Mouse (Mus musculus): ENCODE measurements around the gene Zmat5. TPM values are rescaled to one million over a fixed set of nuclear protein-coding genes. Genes with fewer than 3 reads are reported as not detected.

Zmat5 gene
- polyA plus RNA-seq (2015; fragmentation: Nextera tagmentation; extraction: Ambion mirVana): 61.5 and 72.6 TPM in 2 replicates

- ATAC-seq (ENCODE audit: low read depth): peak; percentile 98
- peak within 1 kb of the TSS; percentile 90 for H3K4me2 ChIP-seq
- no peaks in the 10 kb centered on the region for H3K9me3 ChIP-seq
- WGBS: under 1% methylated on average over 47 of the region's 47 CpGs
- peak within 1 kb of the TSS; percentile 89 for H3K9ac ChIP-seq
- H3K4me3 ChIP-seq: peak within 1 kb of the TSS; percentile 85
- peak within 1 kb of the TSS; percentile 73 for H3K27ac ChIP-seq (replicated peaks)
- no peaks in the 10 kb centered on the region for H3K27me3 ChIP-seq
- H3K4me1 ChIP-seq (replicated peaks): peaks cover 19% of the 10 kb centered on the region
- peaks cover 19% of the 10 kb centered on the region for H3K36me3 ChIP-seq
Observed at GRCm38 (mm10) chr11:4704072-4704964, at the start of gene Zmat5, which contains the start of gene Uqcr10. Gene Zmat5 (plus strand): TSS chr11:4704678. Gene Uqcr10 (minus strand): TSS chr11:4704342.

DNA sequence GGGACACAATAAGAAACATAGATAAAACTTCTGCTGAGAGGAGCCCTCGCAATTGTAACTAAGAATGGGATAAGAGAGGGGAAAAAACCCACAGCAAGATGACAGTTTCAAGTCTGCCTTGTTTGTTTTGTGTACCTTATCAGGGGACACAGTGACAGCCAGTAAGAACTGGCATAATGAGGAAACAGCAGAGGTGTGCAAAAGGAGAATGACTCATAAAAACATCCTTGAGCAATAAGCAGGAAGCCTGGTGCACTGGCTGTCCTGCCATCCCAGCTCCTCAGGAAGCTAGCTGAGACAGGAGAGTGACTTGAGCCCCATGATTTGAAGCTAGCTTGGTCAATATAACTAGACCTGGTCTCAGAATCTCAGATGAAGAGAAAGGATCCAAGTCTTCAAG is 44.7 kb upstream of the Zmat5 start:
- Histone ChIP-seq H3K4me1 (replicated peaks) (0 out of 2 replicates have a peak, but pooled peaks cover 7% of the 10 kb centered on the region), H3K4me2 (no peak overlapping the region), H3K9ac (no peak overlapping the region), H3K27ac (replicated peaks) (no peak overlapping the region), H3K36me3 (peaks cover 73% of the 10 kb centered on the region), H3K9me3 (no peaks in the 10 kb centered on the region), H3K4me3 (no peak overlapping the region), H3K27me3 (no peaks in the 10 kb centered on the region)
- ATAC-seq (ENCODE audit: low read depth): no peak
- 92% methylated on average over 1 of the region's 1 CpGs for WGBS

GRCm38 (mm10) chr11:4660309-4661025 is 44.0 kb upstream of the Zmat5 start:
- Histone ChIP-seq H3K36me3 (peaks cover 69% of the 10 kb centered on the region), H3K9ac (no peak overlapping the region)
- WGBS: 80% methylated on average over 7 of the region's 7 CpGs

GRCm38 (mm10) chr11:4661324-4661723 is 43.2 kb upstream of the Zmat5 start:
- Histone ChIP-seq H3K4me2 (no peak overlapping the region), H3K4me1 (replicated peaks) (0 out of 2 replicates have a peak, but pooled peaks cover 7% of the 10 kb centered on the region), H3K27ac (replicated peaks) (no peak overlapping the region), H3K4me3 (no peak overlapping the region), H3K27me3 (no peaks in the 10 kb centered on the region), H3K9ac (no peak overlapping the region), H3K9me3 (no peaks in the 10 kb centered on the region), H3K36me3 (peaks cover 64% of the 10 kb centered on the region)
- ATAC-seq (ENCODE audit: low read depth): no peak
- 90% methylated on average over 4 of the region's 4 CpGs for WGBS

More at GRCm38 (mm10) chr11:4660309-4661025, 44.0 kb upstream of the Zmat5 start:
- H3K4me3 ChIP-seq: no peak overlapping the region
- H3K27me3 ChIP-seq: no peaks in the 10 kb centered on the region
- no peaks in the 10 kb centered on the region for H3K9me3 ChIP-seq
- H3K4me2 ChIP-seq: no peak overlapping the region
- 0 out of 2 replicates have a peak, but pooled peaks cover 7% of the 10 kb centered on the region for H3K4me1 ChIP-seq (replicated peaks)
- no peak for ATAC-seq (ENCODE audit: low read depth)
- no peak overlapping the region for H3K27ac ChIP-seq (replicated peaks)

- Histone ChIP-seq H3K9ac (no peak overlapping the region), H3K27me3 (no peaks in the 10 kb centered on the region), H3K4me1 (replicated peaks) (0 out of 2 replicates have a peak, but pooled peaks cover 7% of the 10 kb centered on the region), H3K9me3 (no peaks in the 10 kb centered on the region), H3K4me2 (no peak overlapping the region), H3K4me3 (no peak overlapping the region), H3K36me3 (peaks cover 61% of the 10 kb centered on the region), H3K27ac (replicated peaks) (0 out of 2 replicates have a peak overlapping the region, but pooled peaks have one; percentile 34)
- WGBS: 82% methylated on average over 10 of the region's 10 CpGs
- no peak for ATAC-seq (ENCODE audit: low read depth)
Observed at GRCm38 (mm10) chr11:4661871-4662495, 42.5 kb upstream of the Zmat5 start.

- 91% methylated on average over 11 of the region's 11 CpGs for WGBS
Observed at GRCm38 (mm10) chr11:4662496-4662878, 42.0 kb upstream of the Zmat5 start.

GRCm38 (mm10) chr11:4671736-4672135 is 32.7 kb upstream of the Zmat5 start:
- ATAC-seq (ENCODE audit: low read depth): no peak
- H3K27me3 ChIP-seq: no peaks in the 10 kb centered on the region
- no peaks in the 10 kb centered on the region for H3K4me1 ChIP-seq (replicated peaks)
- no peak overlapping the region for H3K27ac ChIP-seq (replicated peaks)
- no peak overlapping the region for H3K9ac ChIP-seq
- H3K9me3 ChIP-seq: no peaks in the 10 kb centered on the region
- H3K36me3 ChIP-seq: peaks cover 73% of the 10 kb centered on the region
- 94% methylated on average over 4 of the region's 4 CpGs for WGBS
- no peak overlapping the region for H3K4me3 ChIP-seq
- no peak overlapping the region for H3K4me2 ChIP-seq

More at GRCm38 (mm10) chr11:4662496-4662878, 42.0 kb upstream of the Zmat5 start:
- Histone ChIP-seq H3K4me2 (no peak overlapping the region), H3K9me3 (no peaks in the 10 kb centered on the region), H3K9ac (no peak overlapping the region), H3K36me3 (peaks cover 66% of the 10 kb centered on the region), H3K27ac (replicated peaks) (0 out of 2 replicates have a peak overlapping the region, but pooled peaks have one; percentile 34), H3K4me1 (replicated peaks) (0 out of 2 replicates have a peak, but pooled peaks cover 7% of the 10 kb centered on the region), H3K27me3 (no peaks in the 10 kb centered on the region), H3K4me3 (no peak overlapping the region)
- ATAC-seq (ENCODE audit: low read depth): no peak

DNA sequence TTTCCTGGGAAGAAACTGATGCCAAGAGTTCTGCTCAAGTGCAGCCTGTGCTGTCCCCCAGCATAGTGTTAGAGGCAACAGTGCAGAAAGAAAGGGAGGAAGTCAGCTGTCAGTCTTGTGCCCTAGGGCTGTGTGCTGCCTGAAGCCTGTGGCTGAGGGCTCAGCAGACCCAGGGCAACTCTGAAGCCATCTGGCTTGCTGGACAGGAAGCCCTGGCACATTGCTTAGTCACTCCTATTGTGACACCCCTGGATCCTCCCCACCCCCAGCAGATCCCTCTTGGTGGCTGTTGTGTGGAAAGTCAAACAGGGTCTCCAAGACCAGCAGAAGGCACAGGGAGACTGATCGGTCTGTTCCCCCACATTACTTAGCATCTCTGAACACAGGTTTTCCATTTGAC is 29.9 kb upstream of the Zmat5 start:
- no peaks in the 10 kb centered on the region for H3K9me3 ChIP-seq
- H3K4me2 ChIP-seq: no peak overlapping the region
- H3K4me3 ChIP-seq: no peak overlapping the region
- H3K9ac ChIP-seq: no peak overlapping the region
- WGBS: 100% methylated on average over 1 of the region's 1 CpGs
- no peak overlapping the region for H3K27ac ChIP-seq (replicated peaks)
- no peaks in the 10 kb centered on the region for H3K4me1 ChIP-seq (replicated peaks)
- no peaks in the 10 kb centered on the region for H3K27me3 ChIP-seq
- peaks cover 64% of the 10 kb centered on the region for H3K36me3 ChIP-seq
- ATAC-seq (ENCODE audit: low read depth): no peak

DNA sequence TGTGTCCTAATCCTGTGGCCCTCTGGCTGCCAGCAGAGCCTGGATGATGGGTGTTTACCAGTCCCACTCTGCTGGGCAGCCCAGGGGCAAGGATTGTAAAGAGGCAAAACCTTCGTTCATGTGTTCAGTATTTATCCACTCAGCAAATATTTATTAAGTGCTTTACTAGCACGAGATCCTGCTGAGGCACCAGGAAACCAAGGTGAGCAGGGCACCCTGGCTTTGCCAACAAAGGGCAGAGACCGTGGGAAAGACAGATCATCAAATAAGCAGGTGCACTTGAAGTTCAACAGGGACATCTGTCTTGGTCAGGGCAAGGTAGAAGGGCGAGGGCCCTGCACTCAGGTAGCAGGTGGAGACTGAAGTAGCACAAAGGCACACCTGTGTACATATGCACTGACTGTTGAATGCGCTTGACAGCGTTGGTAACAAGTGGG is 29.3 kb upstream of the Zmat5 start:
- peaks cover 63% of the 10 kb centered on the region for H3K36me3 ChIP-seq
- no peaks in the 10 kb centered on the region for H3K9me3 ChIP-seq
- H3K27me3 ChIP-seq: no peaks in the 10 kb centered on the region
- 89% methylated on average over 6 of the region's 6 CpGs for whole genome bisulfite sequencing
- H3K27ac ChIP-seq (replicated peaks): no peak overlapping the region
- no peak overlapping the region for H3K9ac ChIP-seq
- H3K4me3 ChIP-seq: no peak overlapping the region
- no peak for ATAC-seq (ENCODE audit: low read depth)
- peaks cover 4% of the 10 kb centered on the region; the same call in 1 of the 2 replicates for H3K4me1 ChIP-seq (replicated peaks)
- no peak overlapping the region for H3K4me2 ChIP-seq

DNA sequence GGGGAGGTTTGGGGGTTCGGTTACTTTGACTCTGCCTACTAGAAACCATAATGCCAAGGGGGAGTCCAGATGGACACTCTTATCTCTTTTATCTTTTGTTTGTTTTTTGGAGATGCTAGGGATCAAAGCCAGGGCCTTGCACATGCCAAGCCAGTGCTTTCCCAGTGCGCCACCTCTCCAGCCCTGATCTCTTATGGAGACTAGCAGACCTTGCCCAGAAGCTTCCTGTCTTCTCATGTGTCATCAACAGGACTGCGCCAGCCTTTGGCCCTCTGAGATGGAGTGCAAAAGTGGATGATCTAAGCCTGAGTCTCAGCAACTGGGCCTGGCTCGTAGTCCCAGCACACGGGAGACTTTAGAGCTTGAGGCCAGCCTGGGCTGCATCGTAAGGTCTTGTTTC is 28.8 kb upstream of the Zmat5 start:
- Histone ChIP-seq H3K27ac (replicated peaks) (no peak overlapping the region), H3K9ac (no peak overlapping the region), H3K4me1 (replicated peaks) (peaks cover 5% of the 10 kb centered on the region; the same call in 1 of the 2 replicates), H3K9me3 (no peaks in the 10 kb centered on the region), H3K27me3 (no peaks in the 10 kb centered on the region), H3K4me2 (no peak overlapping the region), H3K4me3 (no peak overlapping the region), H3K36me3 (peaks cover 63% of the 10 kb centered on the region)
- no peak for ATAC-seq (ENCODE audit: low read depth)
- 94% methylated on average over 6 of the region's 6 CpGs for WGBS

DNA sequence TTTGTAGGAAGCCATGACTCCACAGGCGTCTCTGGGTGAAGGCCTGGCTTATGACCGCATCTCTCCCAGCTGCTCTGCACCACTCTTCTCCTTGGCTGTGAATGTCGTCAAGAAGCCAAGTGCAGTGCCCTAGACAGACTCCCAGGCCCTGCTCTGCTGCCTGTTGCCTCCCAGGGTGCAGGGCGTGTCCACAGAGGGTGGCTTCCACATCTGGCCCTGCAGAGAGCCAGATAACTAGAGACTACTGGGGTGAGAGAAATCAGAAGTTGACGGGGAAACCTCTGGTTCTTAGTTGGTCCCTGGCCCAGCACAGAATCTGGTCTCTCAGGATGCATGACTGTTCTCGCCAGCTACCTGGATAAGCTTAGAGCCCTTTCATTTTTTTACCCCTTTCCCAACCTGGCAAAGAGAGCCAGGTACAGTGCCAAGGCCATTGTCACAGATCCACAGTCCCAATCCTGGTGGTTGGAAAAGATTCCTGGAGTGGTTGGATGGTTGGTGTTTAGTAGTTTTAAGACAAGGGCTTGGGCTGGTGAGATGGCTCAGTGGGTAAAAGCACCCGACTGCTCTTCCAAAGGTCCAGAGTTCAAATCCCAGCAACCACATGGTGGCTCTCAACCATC is 27.1 kb upstream of the Zmat5 start:
- no peak for ATAC-seq (ENCODE audit: low read depth)
- Histone ChIP-seq H3K9ac (no peak overlapping the region), H3K27ac (replicated peaks) (no peak overlapping the region), H3K4me1 (replicated peaks) (peaks cover 5% of the 10 kb centered on the region; the same call in 1 of the 2 replicates), H3K4me2 (no peak overlapping the region), H3K9me3 (no peaks in the 10 kb centered on the region), H3K4me3 (no peak overlapping the region), H3K36me3 (peaks cover 71% of the 10 kb centered on the region), H3K27me3 (no peaks in the 10 kb centered on the region)
- WGBS: 90% methylated on average over 7 of the region's 7 CpGs

All from neural tube, embryonic 13.5 days (tissue).